Mouse (Mus musculus) heart, embryonic 11.5 days (tissue): Measurements from ENCODE around the gene Sfpq. TPM values are rescaled to one million over a fixed set of nuclear protein-coding genes. Genes with fewer than 3 reads are reported as not detected.
A peak's percentile ranks its signal among the peaks of the same experiment; 100 is the strongest.

ENCODE experiments used
- ATAC-seq: fragments of 200-750 bp; cut with Nextera tagmentation; replicated peaks from 2 replicates; pipeline ENCODE4 v1.8.0; 2017; ENCODE audit warnings: moderate library complexity; ENCODE audit not compliant: insufficient number of reproducible peaks, low FRiP score, low TSS enrichment
- H3K27ac ChIP-seq: fragments of 300-500 bp; sonication (generic); 2 replicates; pipeline ENCODE4 v1.5.1; 2014; ENCODE audit warnings: mild to moderate bottlenecking, low read depth, low read length
- H3K27me3 ChIP-seq: fragments of 300-500 bp; sonication (generic); 2 replicates; pipeline ENCODE4 v1.6.1; 2014; ENCODE audit warnings: mild to moderate bottlenecking, low read length, mixed read lengths; ENCODE audit not compliant: control insufficient read depth, insufficient read depth
- H3K36me3 ChIP-seq: fragments of 300-500 bp; sonication (generic); 2 replicates; pipeline ENCODE4 v1.6.1; 2014; ENCODE audit warnings: mild to moderate bottlenecking, low read length, moderate library complexity, mixed read lengths; ENCODE audit not compliant: control insufficient read depth, insufficient read depth
- H3K4me1 ChIP-seq: fragments of 300-500 bp; sonication (generic); 2 replicates; pipeline ENCODE4 v1.6.1; 2014; ENCODE audit warnings: low read length; ENCODE audit not compliant: control insufficient read depth, insufficient read depth
- H3K4me2 ChIP-seq: fragments of 300-500 bp; sonication (generic); 2 replicates; pipeline ENCODE4 v1.6.1; 2014; ENCODE audit warnings: mild to moderate bottlenecking, moderate library complexity
- H3K4me3 ChIP-seq: fragments of 300-500 bp; sonication (generic); 2 replicates; pipeline ENCODE4 v1.5.1; 2014; ENCODE audit warnings: low read depth, low read length
- H3K9ac ChIP-seq: fragments of 300-500 bp; sonication (generic); 2 replicates; pipeline ENCODE4 v1.6.1; 2014; ENCODE audit warnings: mild to moderate bottlenecking, low read depth, low read length, moderate library complexity
- H3K9me3 ChIP-seq: fragments of 300-500 bp; sonication (generic); replicated peaks from 2 replicates; pipeline ENCODE4 v1.6.1; 2016; ENCODE audit warnings: low read length; ENCODE audit not compliant: control insufficient read depth
- WGBS: fragments of 180-500 bp; shearing (Covaris S2); extraction: QIAGEN DNeasy Blood & Tissue Kit; methylation state at CpG from one replicate; pipeline ENCODE4 v1.1.7; 2014; ENCODE audit not compliant: insufficient replicate concordance; 5-methylcytosine and 5-hydroxymethylcytosine counted together
- polyA plus RNA-seq: library from polyadenylated mRNA; unstranded; fragments of >200 nt; fragmentation: Nextera tagmentation; extraction: Ambion mirVana; gene quantifications from 2 replicates; pipeline ENCODE4 v1.2.1, GENCODE M21; 2014

Gene Sfpq
- polyA plus RNA-seq, 1 experiment from 2014 or later = 78.9 TPM

GRCm38 (mm10) chr4:127076875-127077548 is 55.9 kb downstream of the Sfpq start, which contains the start of gene Zmym6:
TSS of gene Zmym6 (plus strand) at chr4:127077383.
- under 1% methylated on average over 46 of the region's 46 CpGs for WGBS
- no peaks in the 10 kb centered on the region for H3K9me3 ChIP-seq
- H3K9ac ChIP-seq = peak within 1 kb of the TSS; percentile 64
- peak within 1 kb of the TSS; percentile 77 for H3K4me2 ChIP-seq
- peak within 1 kb of the TSS; percentile 85 for H3K27ac ChIP-seq
- no peaks in the 10 kb centered on the region for H3K27me3 ChIP-seq
- peaks cover 5% of the 10 kb centered on the region; the same call in 1 of the 2 replicates for H3K4me1 ChIP-seq
- no peaks in the 10 kb centered on the region for H3K36me3 ChIP-seq
- ATAC-seq = peak; percentile 97
- peak within 1 kb of the TSS; percentile 47 for H3K4me3 ChIP-seq

- Histone ChIP-seq H3K4me3 (no peak overlapping the region), H3K4me2 (no peak overlapping the region), H3K27ac (no peak overlapping the region), H3K9ac (no peak overlapping the region), H3K27me3 (no peaks in the 10 kb centered on the region), H3K9me3 (no peaks in the 10 kb centered on the region), H3K36me3 (no peaks in the 10 kb centered on the region), H3K4me1 (peaks cover 5% of the 10 kb centered on the region; the same call in 1 of the 2 replicates)
- WGBS = 35% methylated on average over 1 of the region's 1 CpGs
- no peak for ATAC-seq
These were observed 59.7 kb downstream of the Sfpq start for GRCm38 (mm10) chr4:127080806-127081205.

- H3K4me2 ChIP-seq = no peak overlapping the region
- H3K27ac ChIP-seq = no peak overlapping the region
- no peak for ATAC-seq
- 80% methylated on average over 2 of the region's 2 CpGs for WGBS
- H3K9me3 ChIP-seq = no peaks in the 10 kb centered on the region
- H3K36me3 ChIP-seq = no peaks in the 10 kb centered on the region
- H3K4me1 ChIP-seq = 0 out of 2 replicates have a peak, but pooled peaks cover under 1% of the 10 kb centered on the region
- no peak overlapping the region for H3K4me3 ChIP-seq
- H3K27me3 ChIP-seq = no peaks in the 10 kb centered on the region
- no peak overlapping the region for H3K9ac ChIP-seq
These were observed 62.0 kb downstream of the Sfpq start for GRCm38 (mm10) chr4:127083131-127083530.

GRCm38 (mm10) chr4:127085761-127086160 is 64.6 kb downstream of the Sfpq start:
- Histone ChIP-seq H3K4me1 (no peaks in the 10 kb centered on the region), H3K27ac (no peak overlapping the region), H3K4me3 (no peak overlapping the region), H3K27me3 (no peaks in the 10 kb centered on the region), H3K4me2 (no peak overlapping the region), H3K9me3 (no peaks in the 10 kb centered on the region), H3K36me3 (peaks cover 3% of the 10 kb centered on the region; the same call in 1 of the 2 replicates), H3K9ac (no peak overlapping the region)
- WGBS = 83% methylated on average over 1 of the region's 1 CpGs
- no peak for ATAC-seq

Other genes with a start within 250 kb of the Sfpq start
- gene Zmym4, start 53.2 kb upstream of the Sfpq start, polyA plus RNA-seq = 16.1 and 17.9 TPM in 2 replicates
- 16.9 and 18.2 TPM in 2 replicates for gene Zmym1, start 39.8 kb downstream of the Sfpq start, polyA plus RNA-seq
- 13.0 and 15.3 TPM in 2 replicates for gene Zmym6, start 56.1 kb downstream of the Sfpq start, polyA plus RNA-seq
- gene Tmem35b, start 102.4 kb downstream of the Sfpq start, polyA plus RNA-seq = 13.9 and 14.2 TPM in 2 replicates
- 1.2 and 1.4 TPM in 2 replicates for gene Dlgap3, start 147.9 kb downstream of the Sfpq start, polyA plus RNA-seq
- 62.2 and 67.7 TPM in 2 replicates for gene Smim12, start 222.5 kb downstream of the Sfpq start, polyA plus RNA-seq